8 mouse cellular contexts compared by ENCODE assay signal in the genomic region with DNA sequence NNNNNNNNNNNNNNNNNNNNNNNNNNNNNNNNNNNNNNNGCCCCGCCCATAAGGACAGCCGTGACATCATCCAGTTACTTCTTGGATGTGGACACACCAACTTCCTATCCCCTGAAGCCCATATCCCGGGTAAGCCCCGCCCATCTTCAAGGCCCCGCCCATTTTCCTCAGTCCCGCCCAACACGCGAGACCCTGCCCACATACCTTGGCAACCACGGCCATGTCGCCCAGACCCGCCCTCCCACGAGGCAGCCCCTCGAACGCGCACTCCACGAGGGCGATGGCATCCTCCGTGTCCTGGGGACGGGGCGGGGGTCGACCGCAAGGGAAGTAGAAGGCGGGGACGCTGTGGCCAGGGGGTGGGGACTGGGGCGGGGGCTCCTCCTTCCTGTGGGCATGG. TPM values are rescaled to one million over a fixed set of nuclear protein-coding genes. Genes with fewer than 3 reads are reported as not detected.
DNase-seq lines count a peak whose midpoint lies in the region; ATAC-seq and TF ChIP-seq lines count a peak whose summit lies in the region.

No protein-coding gene starts in this region.

- peak overlapping the region; percentile 97 for H3K27ac ChIP-seq in heart, embryonic 11.5 days (ENCODE audit: low read depth, low read length)
- H3K27ac ChIP-seq in lung, embryonic 16.5 days (ENCODE audit: low read length), result peak overlapping the region; percentile 100

- WGBS in heart, embryonic 11.5 days (ENCODE audit: insufficient replicate concordance), result 3% methylated on average over 23 of the region's 25 CpGs
- WGBS in lung, embryonic 16.5 days, result 3% methylated on average over 22 of the region's 25 CpGs

- TF ChIP-seq CTCF in G1E (IDR thresholded peaks at IDR 0.05; ENCODE audit: low read depth, low read length), result no peak

- no peak for ATAC-seq in G1E (ENCODE audit: extremely low read depth, insufficient number of reproducible peaks, low FRiP score, poor library complexity, severe bottlenecking)
- ATAC-seq in heart, embryonic 11.5 days (replicated peaks; ENCODE audit: insufficient number of reproducible peaks, low FRiP score, low TSS enrichment), result no peak
- ATAC-seq in lung, embryonic 16.5 days (ENCODE audit: low read depth), result no peak

- peak; percentile 89 for DNase-seq in A20 (ENCODE audit: low read depth, low spot score)
- DNase-seq in G1E (ENCODE audit: low spot score), result peak; percentile 52
- peak; percentile 90 for DNase-seq in cerebellum, adult 9-11 months
- DNase-seq in layer of hippocampus, adult 11-12 months (ENCODE audit: low spot score), result peak; percentile 68
- DNase-seq in spleen, postnatal 10 days (ENCODE audit: low spot score in 2 of 2), result peak; percentile 36 to 74
- DNase-seq in yolk sac, embryonic 10.5 days (ENCODE audit: low spot score), result no peak

- no peaks in the 10 kb centered on the region for H3K27me3 ChIP-seq in G1E (ENCODE audit: insufficient read depth, low read length)
- H3K27me3 ChIP-seq in heart, embryonic 11.5 days (ENCODE audit: control insufficient read depth, insufficient read depth, low read length), result no peaks in the 10 kb centered on the region
- no peaks in the 10 kb centered on the region for H3K27me3 ChIP-seq in lung, embryonic 16.5 days (ENCODE audit: control insufficient read depth, insufficient read depth, low read depth, low read length)

- H3K4me3 ChIP-seq in G1E (ENCODE audit: low read depth, low read length), result peak overlapping the region; percentile 81
- H3K4me3 ChIP-seq in heart, embryonic 11.5 days (ENCODE audit: low read depth, low read length), result peak overlapping the region; percentile 60
- H3K4me3 ChIP-seq in lung, embryonic 16.5 days (ENCODE audit: low read length), result peak overlapping the region; percentile 80

- H3K9me3 ChIP-seq in G1E (replicated peaks), result peaks cover 4% of the 10 kb centered on the region
- H3K9me3 ChIP-seq in heart, embryonic 11.5 days (replicated peaks; ENCODE audit: control insufficient read depth, low read length), result no peaks in the 10 kb centered on the region
- no peaks in the 10 kb centered on the region for H3K9me3 ChIP-seq in lung, embryonic 16.5 days (ENCODE audit: control insufficient read depth, low read length)

- peaks cover 9% of the 10 kb centered on the region for H3K4me1 ChIP-seq in G1E (ENCODE audit: insufficient read depth, low read depth, low read length)
- no peaks in the 10 kb centered on the region for H3K4me1 ChIP-seq in heart, embryonic 11.5 days (ENCODE audit: control insufficient read depth, insufficient read depth, low read length)
- H3K4me1 ChIP-seq in lung, embryonic 16.5 days (replicated peaks; ENCODE audit: control insufficient read depth, insufficient read depth, low read length), result no peaks in the 10 kb centered on the region

- H3K4me2 ChIP-seq in heart, embryonic 11.5 days, result peak overlapping the region; percentile 70
- peak overlapping the region; percentile 80 for H3K4me2 ChIP-seq in lung, embryonic 16.5 days (ENCODE audit: low read depth, low read length)

- peak overlapping the region; percentile 49; the same call in 1 of the 2 replicates for H3K9ac ChIP-seq in heart, embryonic 11.5 days (ENCODE audit: low read depth, low read length)
- peak overlapping the region; percentile 60 for H3K9ac ChIP-seq in lung, embryonic 16.5 days (ENCODE audit: low read length)

- H3K36me3 ChIP-seq in G1E (replicated peaks), result no peaks in the 10 kb centered on the region
- no peaks in the 10 kb centered on the region for H3K36me3 ChIP-seq in heart, embryonic 11.5 days (ENCODE audit: control insufficient read depth, insufficient read depth, low read length)
- H3K36me3 ChIP-seq in lung, embryonic 16.5 days (ENCODE audit: control insufficient read depth, insufficient read depth, low read length), result no peaks in the 10 kb centered on the region

RNA-seq across cellular contexts. Expression of a gene that starts 54.3 kb away (rescaled TPM):
- total RNA-seq in G1E (2014; fragmentation: Nextera tagmentation) (32.1 and 32.4 TPM in 2 replicates), G1E (2017) (17.5 and 17.9 TPM in 2 replicates)
- polyA plus RNA-seq in G1E (2012), result 137 and 169 TPM in 2 replicates
- 94.7 and 101 TPM in 2 replicates for polyA plus RNA-seq in heart, embryonic 11.5 days (2014; fragmentation: Nextera tagmentation; extraction: Ambion mirVana)
- 107 and 113 TPM in 2 replicates for polyA plus RNA-seq in lung, embryonic 16.5 days (2015; fragmentation: Nextera tagmentation; extraction: Ambion mirVana)
